19 mouse cellular contexts compared by ENCODE assay signal in genomic region chr1:175464566-175464965, GRCm38 (mm10). TPM values are rescaled to one million over a fixed set of nuclear protein-coding genes. Genes with fewer than 3 reads are reported as not detected.
"Had no signal": no experiment of that assay in that cellular context is flagged by ENCODE, and none has a peak within 500 bp of the region (broad histone marks: within the 10 kb centered on the region; RNA-seq: fewer than 3 reads in every experiment).

No protein-coding gene starts in this region.

- DNase-seq: kidney, adult 2 months; kidney, postnatal 25 days; liver, postnatal 0 days; lung, embryonic 14.5 days; retina, postnatal 1 day; right cerebral cortex, postnatal 25 days; thymus, adult 18-20 months; thymus, postnatal 36 days had no signal

- H3K4me3 ChIP-seq: limb, embryonic 12.5 days; limb, embryonic 15.5 days; midbrain, embryonic 13.5 days; myocyte; neural tube, embryonic 13.5 days had no signal

- H3K27ac ChIP-seq: kidney, postnatal 0 days; limb, embryonic 12.5 days; limb, embryonic 15.5 days; liver, embryonic 14.5 days; macrophage; midbrain, embryonic 13.5 days; neural tube, embryonic 13.5 days had no signal

RNA-seq across cellular contexts. Expression of gene Rgs7, which starts 27.7 kb away (rescaled TPM):
- total RNA-seq: megakaryocyte, adult 5-6 weeks; monocyte, adult 5-6 weeks; neutrophil, adult 5-6 weeks had no signal
